Mouse (Mus musculus): ENCODE measurements around the gene Sstr4.

DNA sequence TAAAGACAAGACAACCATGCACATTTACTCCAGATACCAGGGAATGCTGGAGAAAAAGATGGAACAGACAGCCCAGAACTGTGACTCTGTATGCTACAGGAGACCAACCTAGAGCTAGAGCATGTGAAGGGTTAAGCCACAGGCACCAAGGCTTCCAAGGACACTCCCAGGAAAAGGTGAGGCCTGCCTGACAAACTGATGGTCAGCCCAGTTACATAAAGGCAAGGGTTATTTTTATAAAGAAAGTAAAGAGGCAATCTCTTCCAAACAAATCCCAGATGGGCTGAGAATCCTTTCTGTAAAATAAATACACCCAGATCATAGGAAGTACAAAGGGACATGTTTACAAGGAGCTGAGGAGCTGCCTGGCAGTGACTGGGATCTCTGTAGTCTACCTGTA lies 49.8 kb upstream of the Sstr4 start:
- TF ChIP-seq ZC3H11A (IDR thresholded peaks at IDR 0.05; ENCODE audit: borderline replicate concordance, low read depth, low read length) (no peak), CHD2 (IDR thresholded peaks at IDR 0.05; ENCODE audit: low read depth, low read length) (no peak), HCFC1 (IDR thresholded peaks at IDR 0.05; ENCODE audit: borderline replicate concordance, insufficient read depth, low read length) (no peak)
